Comparison of ENCODE assay signal across 34 mouse cellular contexts in the genomic region with DNA sequence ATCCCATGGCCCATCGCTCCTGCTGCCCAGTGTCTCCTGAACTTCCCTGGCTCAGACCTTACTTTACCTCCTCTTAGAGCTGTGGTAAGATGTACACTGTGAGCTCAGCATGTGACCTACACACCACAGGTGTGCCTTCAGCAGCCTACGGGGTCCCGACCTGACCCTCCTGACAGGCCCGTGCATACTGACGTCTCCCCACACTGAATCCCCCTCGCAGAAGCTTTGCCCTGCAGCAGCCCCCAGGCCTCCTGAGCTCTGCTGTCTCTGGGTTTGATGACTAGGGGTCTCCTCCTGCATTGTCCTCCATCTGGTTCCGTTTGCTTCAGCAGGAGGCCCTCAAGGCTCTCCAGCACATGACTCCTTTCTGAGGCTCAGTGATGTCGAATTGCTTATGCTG. TPM values are rescaled to one million over a fixed set of nuclear protein-coding genes. Genes with fewer than 3 reads are reported as not detected.
DNase-seq lines count a peak whose midpoint lies in the region; ATAC-seq and TF ChIP-seq lines count a peak whose summit lies in the region.
"Had no signal": no experiment of that assay in that cellular context is flagged by ENCODE, and none has a peak within 500 bp of the region (broad histone marks: within the 10 kb centered on the region; RNA-seq: fewer than 3 reads in every experiment).

No protein-coding gene starts in this region.

- H3K4me1 ChIP-seq in heart, embryonic 12.5 days (replicated peaks) = peaks cover 17% of the 10 kb centered on the region
- H3K4me1 ChIP-seq in midbrain, embryonic 11.5 days (ENCODE audit: control insufficient read depth, insufficient read depth, low read length) = no peaks in the 10 kb centered on the region
- no peaks in the 10 kb centered on the region for H3K4me1 ChIP-seq in midbrain, embryonic 15.5 days
- H3K4me1 ChIP-seq in E14TG2a.4 (replicated peaks; ENCODE audit: low read depth, low read length) (peaks cover 97% of the 10 kb centered on the region), ES-Bruce4 (ENCODE audit: control insufficient read depth, insufficient read depth, low read length) (peaks cover 17% of the 10 kb centered on the region)
- H3K4me1 ChIP-seq: embryonic facial prominence, embryonic 13.5 days; forebrain, embryonic 13.5 days; hindbrain, embryonic 12.5 days; intestine, embryonic 15.5 days; limb, embryonic 12.5 days; neural tube, embryonic 12.5 days had no signal

- WGBS in heart, embryonic 12.5 days = 83% methylated on average over 8 of the region's 8 CpGs
- 87% methylated on average over 8 of the region's 8 CpGs for WGBS in midbrain, embryonic 11.5 days
- 92% methylated on average over 8 of the region's 8 CpGs for WGBS in midbrain, embryonic 15.5 days

- peaks cover 9% of the 10 kb centered on the region; the same call in 1 of the 2 replicates for H3K36me3 ChIP-seq in heart, embryonic 12.5 days
- no peaks in the 10 kb centered on the region for H3K36me3 ChIP-seq in midbrain, embryonic 11.5 days (ENCODE audit: control insufficient read depth, insufficient read depth, low read length)
- H3K36me3 ChIP-seq in midbrain, embryonic 15.5 days (replicated peaks) = peaks cover 4% of the 10 kb centered on the region; the same call in 1 of the 2 replicates
- H3K36me3 ChIP-seq in E14TG2a.4 (ENCODE audit: insufficient read depth, low read length) (peaks cover 66% of the 10 kb centered on the region), ES-Bruce4 (ENCODE audit: control insufficient read depth, insufficient read depth, low read length, poor library complexity, severe bottlenecking) (no peaks in the 10 kb centered on the region)
- H3K36me3 ChIP-seq: intestine, embryonic 15.5 days; limb, embryonic 12.5 days; liver, embryonic 15.5 days had no signal

- TF ChIP-seq EP300 in ES-Bruce4 (IDR thresholded peaks at IDR 0.05; ENCODE audit: insufficient read depth, low read depth, low read length) = no peak

- DNase-seq in heart, postnatal 25 days (ENCODE audit: low spot score) = no peak
- DNase-seq in midbrain, embryonic 11.5 days (ENCODE audit: low spot score, missing footprints) = peak; percentile 10
- no peak for DNase-seq in adrenal gland, adult 18-20 months (ENCODE audit: low spot score in 2 of 2)
- DNase-seq: adrenal gland, postnatal 25 days; B cell, adult 2 months; cerebellum, adult 11-12 months; cerebellum, adult 9-11 months; heart, postnatal 14 days; kidney, adult 2 months; layer of hippocampus, adult 9-11 months; lung, embryonic 14.5 days; lung, postnatal 14 days; right cerebral cortex, adult 18-20 months; spleen, adult 18-20 months had no signal

- TF ChIP-seq POLR2A in ES-Bruce4 (IDR thresholded peaks at IDR 0.05; ENCODE audit: insufficient read depth, low read length) = no peak

- H3K27me3 ChIP-seq in heart, embryonic 12.5 days (replicated peaks) = no peaks in the 10 kb centered on the region
- H3K27me3 ChIP-seq in midbrain, embryonic 11.5 days (ENCODE audit: control insufficient read depth, insufficient read depth, low read length) = no peaks in the 10 kb centered on the region
- H3K27me3 ChIP-seq in midbrain, embryonic 15.5 days (replicated peaks) = no peaks in the 10 kb centered on the region
- H3K27me3 ChIP-seq in E14TG2a.4 (ENCODE audit: insufficient read depth, low read length) (no peaks in the 10 kb centered on the region), ES-Bruce4 (ENCODE audit: control insufficient read depth, insufficient read depth, low read length, poor library complexity, severe bottlenecking) (no peaks in the 10 kb centered on the region)
- H3K27me3 ChIP-seq: embryonic facial prominence, embryonic 13.5 days; forebrain, embryonic 13.5 days; hindbrain, embryonic 12.5 days; intestine, embryonic 15.5 days; limb, embryonic 12.5 days; liver, embryonic 15.5 days; neural tube, embryonic 12.5 days; Patski had no signal

- H3K9me3 ChIP-seq in heart, embryonic 12.5 days (replicated peaks) = no peaks in the 10 kb centered on the region
- H3K9me3 ChIP-seq in midbrain, embryonic 11.5 days (ENCODE audit: control insufficient read depth, low read length) = no peaks in the 10 kb centered on the region
- no peaks in the 10 kb centered on the region for H3K9me3 ChIP-seq in midbrain, embryonic 15.5 days
- H3K9me3 ChIP-seq in E14TG2a.4 (ENCODE audit: low read length) (no peaks in the 10 kb centered on the region), ES-Bruce4 (replicated peaks; ENCODE audit: control insufficient read depth, insufficient read depth, low read length, poor library complexity, severe bottlenecking) (no peaks in the 10 kb centered on the region)
- H3K9me3 ChIP-seq: embryonic facial prominence, embryonic 13.5 days; forebrain, embryonic 13.5 days; hindbrain, embryonic 12.5 days; intestine, embryonic 15.5 days; limb, embryonic 12.5 days; liver, embryonic 15.5 days; midbrain, embryonic 10.5 days; neural tube, embryonic 12.5 days had no signal

- intact Hi-C loops in heart, postnatal 25 days (cut with DNase I) = no loop called here

- no peak overlapping the region for H3K27ac ChIP-seq in heart, embryonic 12.5 days (ENCODE audit: poor library complexity, severe bottlenecking)
- H3K27ac ChIP-seq in midbrain, embryonic 11.5 days (ENCODE audit: low read depth, low read length) = no peak overlapping the region
- H3K27ac ChIP-seq in midbrain, embryonic 15.5 days = no peak overlapping the region
- H3K27ac ChIP-seq in ES-Bruce4 (ENCODE audit: insufficient read depth, low read length) = peak overlapping the region; percentile 14
- H3K27ac ChIP-seq: embryonic facial prominence, embryonic 13.5 days; forebrain, embryonic 13.5 days; hindbrain, embryonic 12.5 days; hindbrain, postnatal 0 days; intestine, embryonic 15.5 days; kidney, postnatal 0 days; limb, embryonic 12.5 days; liver, embryonic 15.5 days; midbrain, embryonic 10.5 days; neural tube, embryonic 12.5 days had no signal

- no peak overlapping the region for H3K4me3 ChIP-seq in heart, embryonic 12.5 days
- H3K4me3 ChIP-seq in midbrain, embryonic 11.5 days (ENCODE audit: low read depth, low read length) = no peak overlapping the region
- H3K4me3 ChIP-seq in midbrain, embryonic 15.5 days = no peak overlapping the region
- H3K4me3 ChIP-seq in E14TG2a.4 (replicated peaks; ENCODE audit: low read length) = peak overlapping the region; percentile 60
- no peak overlapping the region for H3K4me3 ChIP-seq in ES-Bruce4 (ENCODE audit: low read depth, low read length)
- H3K4me3 ChIP-seq: embryonic facial prominence, embryonic 13.5 days; erythroblast, embryonic 14.5 days; forebrain, embryonic 13.5 days; hindbrain, embryonic 12.5 days; intestine, embryonic 15.5 days; left cerebral cortex, adult 2 months; limb, embryonic 12.5 days; liver, embryonic 15.5 days; midbrain, embryonic 10.5 days; myocyte; neural tube, embryonic 12.5 days had no signal

- H3K4me2 ChIP-seq in heart, embryonic 12.5 days = no peak overlapping the region
- no peak overlapping the region for H3K4me2 ChIP-seq in midbrain, embryonic 11.5 days
- H3K4me2 ChIP-seq in midbrain, embryonic 15.5 days = no peak overlapping the region
- H3K4me2 ChIP-seq: embryonic facial prominence, embryonic 13.5 days; forebrain, embryonic 13.5 days; heart, embryonic 11.5 days; hindbrain, embryonic 12.5 days; intestine, embryonic 15.5 days; limb, embryonic 12.5 days; liver, embryonic 15.5 days; lung, embryonic 14.5 days; neural tube, embryonic 12.5 days had no signal

- TF ChIP-seq CTCF in E14TG2a.4 (conservative IDR thresholded peaks at IDR 0.05; ENCODE audit: low read length) = no peak
- TF ChIP-seq CTCF in ES-Bruce4 (IDR thresholded peaks at IDR 0.05; ENCODE audit: low read depth, low read length) = no peak

- H3K9ac ChIP-seq in heart, embryonic 12.5 days = no peak overlapping the region; the same call in 1 of the 2 replicates
- no peak overlapping the region for H3K9ac ChIP-seq in midbrain, embryonic 11.5 days (ENCODE audit: low read length)
- H3K9ac ChIP-seq in midbrain, embryonic 15.5 days = no peak overlapping the region
- H3K9ac ChIP-seq in ES-Bruce4 (ENCODE audit: low read depth, poor library complexity, severe bottlenecking) = 0 out of 2 replicates have a peak overlapping the region, but pooled peaks have one; percentile 22
- H3K9ac ChIP-seq: embryonic facial prominence, embryonic 13.5 days; forebrain, embryonic 13.5 days; hindbrain, embryonic 12.5 days; intestine, embryonic 15.5 days; limb, embryonic 12.5 days; liver, embryonic 15.5 days; lung, embryonic 14.5 days; neural tube, embryonic 12.5 days had no signal

- ATAC-seq in heart, embryonic 12.5 days (ENCODE audit: insufficient number of reproducible peaks, low FRiP score) = 0 out of 2 replicates have a peak, but pooled peaks have one; percentile 26
- ATAC-seq in midbrain, embryonic 11.5 days (ENCODE audit: low FRiP score) = no peak
- ATAC-seq in midbrain, embryonic 15.5 days (replicated peaks) = no peak
- ATAC-seq in activated CD4-positive, CD25-positive, alpha-beta regulatory T cell, adult 4 months = no peak
- ATAC-seq: forebrain, embryonic 13.5 days; intestine, embryonic 15.5 days; Patski had no signal

RNA-seq across cellular contexts. Expression of gene Ppp2r5c, which starts 31.0 kb away (rescaled TPM):
- polyA plus RNA-seq in heart, embryonic 12.5 days (2016; fragmentation: Nextera tagmentation; extraction: Ambion mirVana) = 142 and 147 TPM in 2 replicates
- total RNA-seq in heart, postnatal 25 days (2021) = 10 to 100 TPM; 90.4 to 91.5 TPM
- polyA plus RNA-seq in midbrain, embryonic 11.5 days (2014; fragmentation: Nextera tagmentation; extraction: Ambion mirVana) = 175 and 183 TPM in 2 replicates
- polyA plus RNA-seq in midbrain, embryonic 15.5 days (2015; fragmentation: Nextera tagmentation; extraction: Ambion mirVana) = 142 and 149 TPM in 2 replicates
- 223 and 224 TPM in 2 replicates for polyA plus RNA-seq in ES-Bruce4 (2011; ENCODE audit: insufficient read depth, insufficient read length, low read depth, missing spikeins)
- total RNA-seq in adrenal gland, adult 18-20 months (2021) = 100 to 1,000 TPM in 1 of 2 experiments, 10 to 100 TPM in 1; 97.8 to 113 TPM
- 100 to 1,000 TPM; 583 to 590 TPM for polyA plus RNA-seq in activated CD4-positive, CD25-positive, alpha-beta regulatory T cell, adult 4 months (2017; shearing (Covaris generic))
